Mouse (Mus musculus) large intestine, adult 2 months (tissue): Measurements from ENCODE around the gene 4931409K22Rik. TPM values are rescaled to one million over a fixed set of nuclear protein-coding genes. Genes with fewer than 3 reads are reported as not detected.

Source experiments
- DNase-seq: peaks from one replicate; pipeline ENCODE4 v3.0.0-alpha.2; 2012; ENCODE audit warnings: low read depth, low spot score
- WGBS: fragments of 180-500 bp; shearing (Covaris S2); methylation state at CpG from one replicate; pipeline ENCODE4 v1.1.7; 2018; 5-methylcytosine and 5-hydroxymethylcytosine counted together
- polyA plus RNA-seq: library from polyadenylated mRNA; depleted of rRNA; stranded (reverse); fragments of >200 nt; gene quantifications from 2 replicates; pipeline ENCODE4 v1.2.3, GENCODE M21; 2012; rRNA removed

Gene 4931409K22Rik
- polyA plus RNA-seq, 1 experiment, result not detected

DNA sequence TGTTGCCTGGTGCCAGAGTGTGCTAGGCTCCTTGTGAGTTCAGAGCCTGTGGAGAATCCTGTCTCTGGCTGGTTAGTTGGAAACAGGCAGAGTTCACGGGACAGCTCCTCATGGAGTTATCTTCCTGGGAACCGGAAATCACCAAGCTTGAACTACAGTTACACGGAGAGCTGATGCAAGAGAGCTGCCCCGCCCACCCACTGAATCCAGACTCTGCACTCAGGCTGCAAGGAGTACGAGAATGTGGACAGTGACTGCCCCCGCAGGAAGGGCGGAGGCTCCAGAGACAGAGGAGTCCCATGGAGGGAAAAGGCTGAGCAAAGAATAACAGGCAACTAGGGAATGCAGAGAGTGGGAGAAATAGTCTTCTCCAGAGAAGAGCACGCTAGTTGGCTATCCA, 44.3 kb downstream of the 4931409K22Rik start:
- DNase-seq, result no peak
- 24% methylated on average over 8 of the region's 8 CpGs for WGBS

DNA sequence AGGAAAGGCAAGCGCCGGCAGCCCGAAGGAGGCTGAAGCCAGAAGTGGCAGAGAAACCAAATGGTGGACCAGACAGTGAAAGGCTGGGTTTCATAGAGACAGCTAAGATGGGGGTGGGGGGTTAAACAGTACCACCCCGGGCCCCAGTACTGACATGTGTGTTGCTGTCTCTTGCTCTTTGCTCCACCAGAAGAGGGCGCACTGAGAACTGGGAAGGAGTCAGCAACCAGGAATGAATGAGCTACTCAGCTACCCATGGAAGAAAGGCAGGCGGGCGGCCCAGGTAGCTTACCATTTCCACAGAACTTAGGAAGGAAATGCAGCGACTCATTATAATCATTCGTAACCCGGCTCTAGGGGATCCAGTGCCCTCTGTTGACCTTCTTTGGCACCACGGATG, 46.0 kb downstream of the 4931409K22Rik start:
- DNase-seq, result no peak
- 49% methylated on average over 11 of the region's 11 CpGs for WGBS

DNA sequence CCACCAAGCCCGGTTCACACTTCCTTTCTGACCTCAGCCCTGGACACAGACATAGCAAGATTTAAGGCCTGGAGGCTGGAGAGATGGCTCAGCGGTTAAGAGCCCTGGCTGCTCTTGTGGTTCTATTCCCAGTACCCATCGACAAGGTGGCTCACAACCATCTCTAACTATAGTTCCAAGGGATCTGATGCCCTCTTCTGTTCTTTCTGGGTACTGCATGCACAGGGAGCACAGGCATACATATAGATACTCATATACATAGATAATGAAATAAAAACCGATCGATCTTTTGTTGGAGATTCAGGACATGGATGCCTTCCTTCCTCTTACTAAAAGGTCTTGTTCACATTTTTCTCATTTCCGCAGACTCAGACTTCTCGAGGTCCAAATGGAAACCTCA, 48.2 kb downstream of the 4931409K22Rik start:
- 91% methylated on average over 7 of the region's 7 CpGs for WGBS
- no peak for DNase-seq

DNA sequence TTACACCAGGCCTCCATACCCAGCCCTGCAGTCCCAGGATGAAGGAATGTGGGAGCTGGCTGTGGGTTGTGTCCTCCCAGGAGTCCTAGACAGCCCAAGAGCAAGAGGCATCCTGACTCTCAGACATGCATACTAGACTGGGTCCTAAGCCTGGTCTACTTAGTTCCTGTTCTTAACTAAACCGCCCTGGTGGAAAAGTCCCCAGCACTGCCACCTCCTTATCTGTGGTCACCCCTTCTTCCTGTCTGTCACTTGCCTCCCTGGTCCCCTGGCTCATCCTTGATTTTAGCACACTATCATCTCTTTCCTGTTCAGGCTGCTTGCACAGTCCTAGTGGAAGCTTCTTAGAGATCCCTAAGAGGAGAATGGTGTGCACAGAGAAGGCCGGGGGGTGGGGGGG, 51.1 kb downstream of the 4931409K22Rik start:
- 43% methylated on average over 2 of the region's 2 CpGs for WGBS
- DNase-seq, result no peak

DNA sequence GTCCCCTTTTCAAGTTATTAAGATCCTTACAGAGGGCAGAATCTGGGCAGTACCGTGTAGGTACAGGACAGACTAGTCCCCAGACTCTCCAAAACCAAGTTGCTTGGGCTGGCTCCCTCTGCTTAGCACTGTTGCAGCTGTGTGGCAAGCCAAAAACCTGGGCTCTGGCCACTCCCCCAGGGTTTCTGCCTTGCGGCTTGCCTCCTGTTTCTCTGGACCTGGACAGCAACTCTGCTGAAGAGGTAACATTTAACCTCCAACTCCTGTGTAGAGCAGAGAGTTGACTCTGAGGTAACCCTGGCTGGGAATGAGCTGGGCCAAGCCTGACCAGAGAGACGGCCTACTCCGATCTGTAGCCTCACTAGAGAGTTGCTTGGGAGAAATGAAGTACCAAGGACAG, 53.8 kb downstream of the 4931409K22Rik start:
- no peak for DNase-seq
- 71% methylated on average over 4 of the region's 4 CpGs for WGBS

DNA sequence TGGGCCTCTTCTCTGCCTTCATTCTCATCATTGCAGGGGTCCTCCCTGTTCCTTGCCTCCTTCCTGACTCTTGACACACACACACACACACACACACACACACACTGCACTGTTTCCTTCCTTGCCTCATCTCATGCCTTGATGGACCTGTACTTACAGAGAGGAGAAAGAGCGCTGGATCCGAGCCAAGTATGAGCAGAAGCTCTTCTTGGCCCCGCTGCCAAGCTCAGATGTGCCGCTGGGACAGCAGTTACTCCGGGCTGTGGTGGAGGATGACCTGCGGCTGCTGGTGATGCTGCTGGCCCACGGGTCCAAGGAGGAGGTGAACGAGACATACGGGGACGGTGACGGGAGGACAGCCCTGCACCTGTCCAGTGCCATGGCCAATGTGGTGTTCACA, 55.8 kb downstream of the 4931409K22Rik start:
- 79% methylated on average over 11 of the region's 11 CpGs for WGBS
- DNase-seq, result no peak

DNA sequence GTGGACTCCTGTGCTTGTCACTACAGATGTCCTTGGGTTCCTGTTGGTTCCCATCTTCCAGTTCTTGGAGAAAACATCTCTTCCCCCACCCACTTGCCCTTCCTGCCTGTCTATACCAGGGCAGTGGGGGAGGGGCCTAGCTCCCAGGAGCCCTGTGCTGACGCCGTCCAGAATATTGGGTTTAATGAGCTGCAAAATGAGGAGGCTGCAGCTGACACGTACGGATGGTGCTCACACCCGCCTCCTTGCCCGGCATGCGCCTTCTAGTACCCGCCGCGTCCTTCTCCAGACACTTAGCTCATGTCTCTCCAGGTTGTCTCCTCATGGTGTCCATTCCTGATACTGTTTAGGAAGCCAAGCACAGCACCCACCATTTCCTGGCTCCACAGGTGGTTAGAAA, 57.5 kb downstream of the 4931409K22Rik start:
- no peak for DNase-seq
- WGBS, result 89% methylated on average over 10 of the region's 10 CpGs

DNA sequence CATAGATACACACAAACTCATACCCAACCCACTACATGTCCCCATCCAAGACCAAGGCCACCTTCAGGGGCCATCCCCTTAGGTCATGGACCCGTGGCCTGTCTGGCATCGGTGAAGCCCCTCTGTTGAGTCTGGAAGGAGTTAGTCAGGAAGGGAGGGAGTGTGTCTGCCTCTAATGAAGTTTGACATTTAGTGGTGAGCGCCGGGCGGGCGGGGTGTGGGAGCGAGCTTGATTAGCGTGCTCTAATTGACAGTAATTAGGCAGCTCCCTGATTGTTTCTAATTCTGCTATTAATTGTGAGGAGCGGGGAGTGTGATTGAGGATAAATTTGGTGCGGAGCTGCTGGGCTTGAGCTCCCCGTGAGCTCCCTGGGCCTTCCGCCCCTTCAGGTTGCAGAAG, 59.1 kb downstream of the 4931409K22Rik start:
- no peak for DNase-seq
- 95% methylated on average over 12 of the region's 12 CpGs for WGBS

DNA sequence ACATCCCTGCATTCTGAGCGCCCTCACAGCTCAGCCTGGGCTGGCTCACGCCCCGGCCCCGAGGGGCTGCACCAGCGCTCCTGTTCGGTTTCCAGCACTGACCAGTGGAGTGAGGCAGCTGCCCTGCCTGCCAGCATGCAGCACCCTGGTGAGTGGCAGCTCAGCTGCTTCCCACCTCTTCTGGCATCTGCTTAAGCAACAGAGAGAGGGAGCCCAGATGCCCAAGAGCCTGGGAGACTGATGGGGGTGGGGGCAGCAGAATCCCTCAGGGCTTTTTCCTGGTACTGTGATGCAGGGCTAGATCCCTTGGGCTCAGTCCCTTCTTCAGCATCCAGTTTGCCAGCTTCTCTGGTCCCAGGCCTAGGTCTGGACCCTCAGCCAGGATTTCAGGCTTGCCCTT, 59.9 kb downstream of the 4931409K22Rik start:
- 89% methylated on average over 6 of the region's 6 CpGs for WGBS
- no peak for DNase-seq

DNA sequence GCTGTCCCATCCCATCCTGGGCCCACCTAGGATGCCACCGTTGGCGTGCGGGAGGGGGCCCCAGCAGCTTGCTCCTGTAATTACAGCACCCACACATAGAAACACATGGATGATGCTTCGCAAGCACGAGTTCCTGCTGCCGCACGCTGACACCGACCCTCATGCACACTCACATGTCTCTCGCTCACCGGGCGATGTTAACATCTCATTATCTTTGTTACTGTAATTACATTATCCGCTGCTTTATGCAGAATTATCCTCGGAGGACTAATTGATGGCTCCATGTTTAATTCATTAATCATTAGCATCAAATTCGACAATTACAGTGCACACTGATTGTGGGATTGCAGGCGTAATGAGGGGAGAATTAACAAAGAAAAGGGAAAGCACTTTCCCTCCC, 61.6 kb downstream of the 4931409K22Rik start:
- DNase-seq, result no peak
- 95% methylated on average over 15 of the region's 15 CpGs for WGBS

Other genes starting within 250 kb of the 4931409K22Rik start
- 16.6 and 17.6 TPM in 2 replicates for gene Kcnh2, start 205.2 kb downstream of the 4931409K22Rik start, polyA plus RNA-seq
- gene Nos3, start 192.0 kb downstream of the 4931409K22Rik start, polyA plus RNA-seq, result 3.1 and 4.3 TPM in 2 replicates
- gene Atg9b, start 164.7 kb downstream of the 4931409K22Rik start, polyA plus RNA-seq, result 0.93 and 1.0 TPM in 2 replicates
- 57.7 and 79.6 TPM in 2 replicates for gene Abcb8, start 163.1 kb downstream of the 4931409K22Rik start, polyA plus RNA-seq
- 0.38 and 1.1 TPM in 2 replicates for gene Asic3, start 143.4 kb downstream of the 4931409K22Rik start, polyA plus RNA-seq
- 59.2 and 62.5 TPM in 2 replicates for gene Cdk5, start 133.3 kb downstream of the 4931409K22Rik start, polyA plus RNA-seq
- gene Slc4a2, start 133.0 kb downstream of the 4931409K22Rik start, polyA plus RNA-seq, result 66.2 and 89.9 TPM in 2 replicates
- 185 and 240 TPM in 2 replicates for gene Fastk, start 111.5 kb downstream of the 4931409K22Rik start, polyA plus RNA-seq
- 65.4 and 70.3 TPM in 2 replicates for gene Tmub1, start 109.0 kb downstream of the 4931409K22Rik start, polyA plus RNA-seq
- 30.4 and 37.2 TPM in 2 replicates for gene Agap3, start 104.6 kb downstream of the 4931409K22Rik start, polyA plus RNA-seq
- 0.02 TPM in 1 of 2 replicates, not detected in the other for gene Gbx1, start 29.6 kb downstream of the 4931409K22Rik start, polyA plus RNA-seq
- gene Asb10, start 15.8 kb downstream of the 4931409K22Rik start, polyA plus RNA-seq, result 0.14 and 0.20 TPM in 2 replicates
- gene Abcf2, start 20.7 kb upstream of the 4931409K22Rik start, polyA plus RNA-seq, result 33.9 and 36.5 TPM in 2 replicates
- gene Chpf2, start 29.9 kb upstream of the 4931409K22Rik start, polyA plus RNA-seq, result 13.5 and 17.4 TPM in 2 replicates
- gene Smarcd3, start 67.6 kb upstream of the 4931409K22Rik start, polyA plus RNA-seq, result 9.3 and 10.0 TPM in 2 replicates
- 27.5 and 36.4 TPM in 2 replicates for gene Nub1, start 128.7 kb upstream of the 4931409K22Rik start, polyA plus RNA-seq
- 0.62 and 1.3 TPM in 2 replicates for gene Wdr86, start 173.9 kb upstream of the 4931409K22Rik start, polyA plus RNA-seq
- gene Crygn, start 201.2 kb upstream of the 4931409K22Rik start, polyA plus RNA-seq, result 0.11 TPM in 1 of 2 replicates, not detected in the other